Mouse (Mus musculus) myocyte (in vitro differentiated cells): ENCODE data around the gene Zfp93. TPM values are rescaled to one million over a fixed set of nuclear protein-coding genes. Genes with fewer than 3 reads are reported as not detected.
"Not testable (repeated sequence)": the region's sequence is repeated elsewhere in the genome, so short reads cannot be mapped to it uniquely, and the experiment has no call there.

Source experiments
- H3K27me3 ChIP-seq: one replicate; pipeline ENCODE4 v1.6.1; 2011; ENCODE audit not compliant: control insufficient read depth, insufficient read depth, insufficient read length
- H3K36me3 ChIP-seq: one replicate; pipeline ENCODE4 v1.6.1; 2011; ENCODE audit not compliant: control insufficient read depth, insufficient read depth
- H3K4me2 ChIP-seq: one replicate; pipeline ENCODE4 v1.6.1; 2011; ENCODE audit warnings: low read depth, control low read depth
- H3K4me3 ChIP-seq: one replicate; pipeline ENCODE4 v1.5.1; 2011; ENCODE audit warnings: mild to moderate bottlenecking, control low read depth, moderate library complexity
- H3K79me2 ChIP-seq: one replicate; pipeline ENCODE4 v1.6.1; 2011; ENCODE audit not compliant: control insufficient read depth, insufficient read depth
- H3ac ChIP-seq: one replicate; pipeline ENCODE4 v1.6.1; 2011; ENCODE audit not compliant: control insufficient read depth, insufficient read length
- CEBPB ChIP-seq: IDR thresholded peaks from 2 replicates; pipeline ENCODE4 v1.6.1; 2011; ENCODE audit warnings: mild to moderate bottlenecking, moderate library complexity; ENCODE audit not compliant: poor library complexity, insufficient read depth, severe bottlenecking
- E2F4 ChIP-seq: IDR thresholded peaks from one replicate; pipeline ENCODE4 v1.6.1; 2011; ENCODE audit warnings: mild to moderate bottlenecking, control low read depth, moderate library complexity; ENCODE audit not compliant: insufficient read depth
- MAX ChIP-seq: IDR thresholded peaks from one replicate; pipeline ENCODE4 v1.6.1; 2011; ENCODE audit warnings: low read depth, mild to moderate bottlenecking, control low read depth
- MYOD1 ChIP-seq, 3 experiments: IDR thresholded peaks; one replicate each; pipeline ENCODE4 v1.6.1; 2011; ENCODE audit warnings: control low read depth in 2 of 3, low read depth in 2 of 3, mild to moderate bottlenecking in 2 of 3, moderate library complexity in 1 of 3; ENCODE audit not compliant: insufficient read length in 2 of 3, control insufficient read depth in 1 of 3
- MYOG ChIP-seq, 3 experiments: IDR thresholded peaks; one replicate each; pipeline ENCODE4 v1.6.1; 2011; ENCODE audit warnings: control low read depth in 2 of 3, low read depth in 2 of 3, mild to moderate bottlenecking in 2 of 3; ENCODE audit not compliant: insufficient read length in 2 of 3, control insufficient read depth in 1 of 3, insufficient read depth in 1 of 3
- POLR2A ChIP-seq: IDR thresholded peaks from one replicate; pipeline ENCODE4 v1.6.1; 2011; ENCODE audit warnings: low read depth, mild to moderate bottlenecking, control low read depth, moderate library complexity; ENCODE audit not compliant: insufficient read length
- POLR2AphosphoS2 ChIP-seq: IDR thresholded peaks from one replicate; pipeline ENCODE4 v1.6.1; 2011; ENCODE audit warnings: low read depth, control low read depth; ENCODE audit not compliant: insufficient read length
- REST ChIP-seq: IDR thresholded peaks from one replicate; pipeline ENCODE4 v1.6.1; 2011; ENCODE audit warnings: mild to moderate bottlenecking, control low read depth, moderate library complexity; ENCODE audit not compliant: insufficient read depth, insufficient read length
- SRF ChIP-seq: IDR thresholded peaks from one replicate; pipeline ENCODE4 v1.6.1; 2011; ENCODE audit warnings: low read depth; ENCODE audit not compliant: control insufficient read depth, insufficient read length
- TCF12 ChIP-seq: IDR thresholded peaks from one replicate; pipeline ENCODE4 v1.6.1; 2011; ENCODE audit warnings: mild to moderate bottlenecking, control low read depth; ENCODE audit not compliant: poor library complexity, insufficient read depth, severe bottlenecking
- TCF3 ChIP-seq: IDR thresholded peaks from one replicate; pipeline ENCODE4 v1.6.1; 2011; ENCODE audit warnings: low read depth, control low read depth; ENCODE audit not compliant: insufficient read length
- USF1 ChIP-seq: IDR thresholded peaks from one replicate; pipeline ENCODE4 v1.6.1; 2011; ENCODE audit warnings: low read depth, mild to moderate bottlenecking, control low read depth, moderate library complexity
- polyA plus RNA-seq: library from polyadenylated mRNA; unstranded; fragments of >200 nt; fragmentation: generic; extraction: Trizol; gene quantifications from one replicate; pipeline ENCODE4 v1.2.1, GENCODE M21; 2012; ENCODE audit warnings: missing spikeins

Zfp93 gene
- polyA plus RNA-seq, 1 experiment: 1.4 TPM

- Histone ChIP-seq H3ac (no peak overlapping the region), H3K4me3 (no peak overlapping the region), H3K79me2 (no peaks in the 10 kb centered on the region), H3K4me2 (no peak overlapping the region), H3K27me3 (no peaks in the 10 kb centered on the region), H3K36me3 (no peaks in the 10 kb centered on the region)
- TF ChIP-seq POLR2A (no peak), MYOG (IDR thresholded peaks at IDR 0.05; ENCODE audit: control insufficient read depth in 1 of 3, insufficient read depth in 1 of 3, insufficient read length in 2 of 3, low read depth in 2 of 3) (no peak), TCF12 (no peak), CEBPB (no peak), TCF3 (no peak), USF1 (no peak), REST (no peak)
Measured at GRCm38 (mm10) chr7:24271191-24271590, 971 bp downstream of the Zfp93 start.

DNA sequence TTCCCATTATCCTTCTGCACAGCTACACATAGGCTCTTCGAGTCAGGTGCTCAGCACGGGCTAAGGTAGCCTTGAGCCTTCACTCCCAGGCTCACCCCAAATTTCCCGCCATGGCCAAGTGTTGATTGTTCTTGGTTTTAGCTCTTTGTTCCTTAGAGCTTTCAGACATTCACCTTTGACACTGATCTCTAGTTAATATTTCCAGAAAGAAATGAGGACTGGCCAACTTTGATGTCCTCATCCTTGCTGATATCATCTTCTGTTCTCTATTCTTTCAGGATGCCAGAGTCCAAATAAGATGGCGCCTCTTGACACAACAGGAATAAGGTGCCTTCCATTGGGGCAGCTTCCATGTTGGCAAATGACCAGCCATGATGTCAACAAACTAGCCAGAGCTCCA is 4.2 kb downstream of the Zfp93 start:
- H3K27me3 ChIP-seq: no peaks in the 10 kb centered on the region
- no peak overlapping the region for H3K4me2 ChIP-seq
- H3K4me3 ChIP-seq: no peak overlapping the region
- no peak overlapping the region for H3ac ChIP-seq
- no peak for TF ChIP-seq USF1
- no peak for TF ChIP-seq CEBPB
- TF ChIP-seq POLR2A: no peak
- TF ChIP-seq SRF: no peak
- TF ChIP-seq MAX: no peak
- TF ChIP-seq TCF3: no peak
- TF ChIP-seq MYOD1 (IDR thresholded peaks at IDR 0.05; ENCODE audit: control insufficient read depth in 1 of 3, insufficient read length in 2 of 3, low read depth in 2 of 3): no peak
- no peaks in the 10 kb centered on the region for H3K36me3 ChIP-seq
- no peaks in the 10 kb centered on the region for H3K79me2 ChIP-seq

GRCm38 (mm10) chr7:24278771-24279170 is 8.6 kb downstream of the Zfp93 start:
- H3K27me3 ChIP-seq, H3K4me2 ChIP-seq, H3K36me3 ChIP-seq, H3ac ChIP-seq, H3K79me2 ChIP-seq, H3K4me3 ChIP-seq: not testable (repeated sequence)

- no peak for TF ChIP-seq TCF12
- no peak for TF ChIP-seq TCF3
- no peak for TF ChIP-seq REST
- no peak for TF ChIP-seq SRF
- TF ChIP-seq E2F4: no peak
- no peak for TF ChIP-seq POLR2A
- no peak for TF ChIP-seq CEBPB
- no peak for TF ChIP-seq MYOG (IDR thresholded peaks at IDR 0.05; ENCODE audit: control insufficient read depth in 1 of 3, insufficient read depth in 1 of 3, insufficient read length in 2 of 3, low read depth in 2 of 3)
- TF ChIP-seq MYOD1 (IDR thresholded peaks at IDR 0.05; ENCODE audit: control insufficient read depth in 1 of 3, insufficient read length in 2 of 3, low read depth in 2 of 3): no peak
- TF ChIP-seq POLR2AphosphoS2: no peak
- no peak for TF ChIP-seq USF1
- no peak for TF ChIP-seq MAX
- H3K79me2 ChIP-seq: no peaks in the 10 kb centered on the region
- H3K27me3 ChIP-seq: peaks cover 5% of the 10 kb centered on the region
- no peaks in the 10 kb centered on the region for H3K36me3 ChIP-seq
- H3K4me2 ChIP-seq: no peak overlapping the region
- no peak overlapping the region for H3K4me3 ChIP-seq
- H3ac ChIP-seq: no peak overlapping the region
Measured at GRCm38 (mm10) chr7:24280031-24280857, 10.0 kb downstream of the Zfp93 start.

DNA sequence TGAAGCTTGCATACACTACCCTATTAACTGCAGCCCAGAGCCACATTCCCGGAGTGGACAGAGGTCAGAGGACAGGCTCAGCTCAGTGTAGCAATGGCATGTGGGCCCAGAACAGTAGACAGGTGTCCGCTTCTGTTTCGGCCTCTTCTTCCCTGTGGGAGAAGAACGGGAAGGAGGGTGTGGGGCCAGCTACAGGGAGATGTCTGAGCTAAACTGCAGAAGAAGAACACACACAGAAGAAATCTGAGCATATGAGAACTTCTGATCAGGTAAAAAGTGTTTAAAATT is 10.6 kb downstream of the Zfp93 start:
- H3K27me3 ChIP-seq: peaks cover 5% of the 10 kb centered on the region
- TF ChIP-seq REST: no peak
- no peak for TF ChIP-seq E2F4
- TF ChIP-seq MAX: no peak
- TF ChIP-seq POLR2A: no peak
- no peak for TF ChIP-seq MYOD1 (IDR thresholded peaks at IDR 0.05; ENCODE audit: control insufficient read depth in 1 of 3, insufficient read length in 2 of 3, low read depth in 2 of 3)
- no peak for TF ChIP-seq USF1
- TF ChIP-seq POLR2AphosphoS2: no peak
- TF ChIP-seq TCF12: no peak
- no peak for TF ChIP-seq CEBPB
- TF ChIP-seq MYOG (IDR thresholded peaks at IDR 0.05; ENCODE audit: control insufficient read depth in 1 of 3, insufficient read depth in 1 of 3, insufficient read length in 2 of 3, low read depth in 2 of 3): no peak
- TF ChIP-seq TCF3: no peak
- H3K4me2 ChIP-seq: no peak overlapping the region
- no peak overlapping the region for H3K4me3 ChIP-seq
- no peaks in the 10 kb centered on the region for H3K36me3 ChIP-seq
- H3ac ChIP-seq: no peak overlapping the region
- no peaks in the 10 kb centered on the region for H3K79me2 ChIP-seq
